Mouse (Mus musculus): Measurements from ENCODE around the gene Lrba. TPM values are rescaled to one million over a fixed set of nuclear protein-coding genes. Genes with fewer than 3 reads are reported as not detected.

Lrba gene
- total and polyA plus RNA-seq, 3 experiments, result 12.3 to 22.6 (median 13.8) TPM

DNA sequence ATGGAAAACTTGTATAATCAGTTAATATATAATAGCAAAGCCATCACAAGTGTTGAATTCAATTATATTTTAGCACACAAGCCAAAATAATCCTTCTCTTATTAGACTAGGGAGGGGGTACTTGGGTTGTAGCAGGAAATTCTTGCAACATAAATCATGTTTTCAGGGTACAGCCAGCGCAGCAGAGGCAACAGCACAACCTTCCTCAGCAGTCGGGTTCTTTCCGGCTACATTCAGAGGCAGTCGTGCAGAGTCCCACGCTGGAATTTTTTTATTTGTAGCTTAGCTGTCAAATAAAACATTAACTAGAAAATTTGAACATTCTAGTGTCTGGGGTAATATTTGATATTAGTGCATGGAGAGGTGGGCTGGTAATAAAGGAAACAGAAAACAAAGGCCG is 529.7 kb downstream of the Lrba start:
- Histone ChIP-seq H3K9ac (ENCODE audit: insufficient read depth, low read depth) (no peak overlapping the region), H3K27ac (ENCODE audit: insufficient read depth, low read depth) (no peak overlapping the region), H3K27me3 (replicated peaks) (no peaks in the 10 kb centered on the region), H3K79me2 (replicated peaks; ENCODE audit: control insufficient read depth, extremely low read depth, insufficient read depth, poor library complexity, severe bottlenecking) (no peaks in the 10 kb centered on the region), H3K4me3 (replicated peaks in 1 of 3; ENCODE audit: low read depth in 2 of 3, low read length in 2 of 3, poor library complexity in 1 of 3) (no peak overlapping the region), H3K4me1 (ENCODE audit: control insufficient read depth in 1 of 2, insufficient read depth in 2 of 2) (0 out of 4 replicates have a peak, but pooled peaks cover 2 to 4% of the 10 kb centered on the region in 2 experiments), H3K4me2 (ENCODE audit: insufficient read depth, low read depth, poor library complexity, severe bottlenecking) (no peak overlapping the region), H3K36me3 (replicated peaks in 1 of 2; ENCODE audit: control insufficient read depth in 1 of 2, insufficient read depth in 1 of 2, low read length in 1 of 2) (no peaks in the 10 kb centered on the region), H3K9me3 (replicated peaks; ENCODE audit: low read length) (no peaks in the 10 kb centered on the region)
- in situ Hi-C loops (cut with MboI; ENCODE audit: low pct_ligation_motif_present, low pct_unique_long_range_greater_than_20kb, low sequenced_read_pairs), result loop anchor here (25.0 kb wide), 1 partner anchor 392 kb away; no protein-coding TSS in a partner anchor
- dilution Hi-C loops (cut with MboI; ENCODE audit: extremely low pct_ligation_motif_present, extremely low pct_unique_long_range_greater_than_20kb, low sequenced_read_pairs), result no loop called here
- DNase-seq (ENCODE audit: extremely low read depth), result no peak
- TF ChIP-seq KAT2A (IDR thresholded peaks at IDR 0.05; ENCODE audit: insufficient replicate concordance, low read length) (no peak), CTCF (conservative IDR thresholded peaks at IDR 0.05 in 1 of 2, IDR thresholded peaks at IDR 0.05 in 1 of 2; ENCODE audit: low read depth in 2 of 2, low read length in 2 of 2) (no peak), SMC3 (IDR thresholded peaks at IDR 0.05; ENCODE audit: low read depth, low read length) (no peak), JUN (IDR thresholded peaks at IDR 0.05; ENCODE audit: insufficient read depth, low read depth, low read length) (no peak), ZC3H11A (IDR thresholded peaks at IDR 0.05; ENCODE audit: low read depth, low read length) (no peak), MAFK (IDR thresholded peaks at IDR 0.05; ENCODE audit: insufficient replicate concordance, low read length) (no peak), POLR2AphosphoS2 (IDR thresholded peaks at IDR 0.05; ENCODE audit: low read depth, low read length) (no peak)

DNA sequence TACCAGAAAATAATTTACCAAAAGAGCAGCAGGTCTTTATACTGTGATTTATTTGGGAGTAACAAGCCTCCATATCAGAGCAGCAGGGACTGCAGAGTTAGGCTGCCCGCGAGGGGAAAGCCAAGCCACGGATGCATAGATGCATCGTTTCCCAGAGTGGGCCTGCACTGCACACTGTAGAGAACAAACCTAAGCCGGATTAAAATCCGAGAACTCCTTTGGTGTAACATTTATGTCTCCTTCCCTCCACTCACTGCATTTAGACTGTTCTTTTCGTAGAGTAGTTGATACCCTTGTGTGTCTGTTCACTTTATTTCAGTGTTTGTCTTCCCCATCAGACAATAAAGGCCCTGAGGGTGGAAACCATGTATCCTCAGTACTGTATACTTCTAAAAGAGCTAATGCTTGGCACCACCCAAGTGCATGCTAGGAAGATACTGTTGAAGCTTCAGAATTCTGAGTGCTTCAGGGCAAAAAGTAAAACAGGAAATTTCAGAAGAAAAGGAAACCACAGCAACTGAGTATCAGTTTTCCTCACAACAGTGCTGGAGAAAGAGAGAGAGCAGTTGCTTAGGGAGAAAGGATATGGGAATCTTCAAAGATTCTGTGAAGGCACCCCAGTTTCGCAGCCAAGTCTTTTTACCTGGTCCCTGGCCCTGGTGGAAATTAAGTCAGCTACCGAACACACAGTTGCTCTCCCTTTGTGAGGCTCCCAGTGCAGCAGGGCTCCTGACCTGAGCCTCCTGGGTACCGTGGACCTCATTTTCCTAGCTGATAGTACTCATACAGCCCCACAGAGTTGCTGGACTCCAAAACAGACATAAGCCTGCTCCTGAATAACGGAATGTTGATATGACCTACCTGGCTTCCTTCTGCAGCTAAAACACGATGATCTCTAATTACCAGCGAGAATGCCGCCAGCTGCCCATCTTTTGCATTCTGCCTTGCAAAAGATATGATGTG is 530.4 kb downstream of the Lrba start:
- Histone ChIP-seq H3K4me1 (ENCODE audit: control insufficient read depth in 1 of 2, insufficient read depth in 2 of 2) (0 out of 4 replicates have a peak, but pooled peaks cover 2 to 4% of the 10 kb centered on the region in 2 experiments), H3K9ac (ENCODE audit: insufficient read depth, low read depth) (no peak overlapping the region), H3K9me3 (replicated peaks; ENCODE audit: low read length) (no peaks in the 10 kb centered on the region), H3K4me3 (replicated peaks in 1 of 3; ENCODE audit: low read depth in 2 of 3, low read length in 2 of 3, poor library complexity in 1 of 3) (no peak overlapping the region), H3K36me3 (replicated peaks in 1 of 2; ENCODE audit: control insufficient read depth in 1 of 2, insufficient read depth in 1 of 2, low read length in 1 of 2) (no peaks in the 10 kb centered on the region), H3K79me2 (replicated peaks; ENCODE audit: control insufficient read depth, extremely low read depth, insufficient read depth, poor library complexity, severe bottlenecking) (no peaks in the 10 kb centered on the region), H3K27ac (ENCODE audit: insufficient read depth, low read depth) (no peak overlapping the region), H3K27me3 (replicated peaks) (no peaks in the 10 kb centered on the region), H3K4me2 (ENCODE audit: insufficient read depth, low read depth, poor library complexity, severe bottlenecking) (no peak overlapping the region)
- dilution Hi-C loops (cut with MboI; ENCODE audit: extremely low pct_ligation_motif_present, extremely low pct_unique_long_range_greater_than_20kb, low sequenced_read_pairs), result no loop called here
- in situ Hi-C loops (cut with MboI; ENCODE audit: low pct_ligation_motif_present, low pct_unique_long_range_greater_than_20kb, low sequenced_read_pairs), result loop anchor here (25.0 kb wide), 1 partner anchor 393 kb away; no protein-coding TSS in a partner anchor
- TF ChIP-seq CHD2 (IDR thresholded peaks at IDR 0.05; ENCODE audit: low read length), result no peak
- TF ChIP-seq MYC (IDR thresholded peaks at IDR 0.05; ENCODE audit: low read depth, low read length), result no peak
- TF ChIP-seq ZKSCAN1 (IDR thresholded peaks at IDR 0.05; ENCODE audit: borderline replicate concordance, low read depth, low read length), result no peak
- no peak for TF ChIP-seq RCOR1 (conservative IDR thresholded peaks at IDR 0.05; ENCODE audit: low read depth, low read length)
- TF ChIP-seq PAX5 (IDR thresholded peaks at IDR 0.05; ENCODE audit: low read length), result no peak
- DNase-seq (ENCODE audit: extremely low read depth), result no peak

Measured in CH12.LX (cell line).